In the genomic region with DNA sequence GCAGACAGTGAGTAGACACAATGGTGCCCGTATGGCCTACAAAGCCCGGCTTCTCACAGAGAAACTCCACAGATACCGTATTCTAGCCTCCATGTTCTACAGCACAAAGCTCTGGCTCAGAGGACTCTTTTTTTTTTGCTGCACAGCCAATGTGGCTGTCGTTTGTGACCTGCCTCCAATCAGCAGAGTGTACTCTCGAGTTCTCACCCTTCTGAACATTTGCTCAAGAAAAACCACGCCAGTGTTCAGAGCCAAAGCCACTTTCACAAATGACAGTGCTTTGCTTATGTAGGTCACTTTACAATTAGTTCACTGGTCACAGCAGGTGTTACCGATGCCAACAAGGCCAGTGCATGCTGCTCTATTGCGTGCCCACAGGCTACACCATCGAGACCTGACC, we compare ENCODE assay signal across 17 mouse cellular contexts.
DNase-seq lines count a peak whose midpoint lies in the region; ATAC-seq lines count a peak whose summit lies in the region.
"Had no signal": no experiment of that assay in that cellular context is flagged by ENCODE, and none has a peak within 500 bp of the region (broad histone marks: within the 10 kb centered on the region; RNA-seq: fewer than 3 reads in every experiment).

No protein-coding gene starts in this region.

- 0 out of 2 replicates have a peak overlapping the region, but pooled peaks have one; percentile 25 for H3K27ac ChIP-seq in heart, embryonic 12.5 days (ENCODE audit: poor library complexity, severe bottlenecking)
- no peak overlapping the region for H3K27ac ChIP-seq in forebrain, embryonic 10.5 days
- H3K27ac ChIP-seq: embryonic facial prominence, embryonic 15.5 days had no signal

- H3K4me1 ChIP-seq in heart, embryonic 12.5 days (replicated peaks): peaks cover 28% of the 10 kb centered on the region
- no peaks in the 10 kb centered on the region for H3K4me1 ChIP-seq in forebrain, embryonic 10.5 days

- H3K27me3 ChIP-seq in heart, embryonic 12.5 days (replicated peaks): no peaks in the 10 kb centered on the region
- peaks cover 23% of the 10 kb centered on the region for H3K27me3 ChIP-seq in forebrain, embryonic 10.5 days (ENCODE audit: poor library complexity, severe bottlenecking)
- H3K27me3 ChIP-seq: embryonic facial prominence, embryonic 15.5 days; Patski had no signal

- H3K36me3 ChIP-seq in heart, embryonic 12.5 days: peaks cover 30% of the 10 kb centered on the region
- H3K36me3 ChIP-seq in forebrain, embryonic 10.5 days (replicated peaks): no peaks in the 10 kb centered on the region

- no peak overlapping the region for H3K4me2 ChIP-seq in heart, embryonic 12.5 days
- H3K4me2 ChIP-seq: embryonic facial prominence, embryonic 15.5 days had no signal

- DNase-seq in heart, adult 8-10 months (ENCODE audit: low spot score): no peak
- peak; percentile 42 for DNase-seq in Muller cell, postnatal 12 days (ENCODE audit: inconsistent ontology term)
- DNase-seq in cerebellum, adult 11-12 months: peak; percentile 95
- peak; percentile 83 to 89 for DNase-seq in cerebellum, postnatal 25 days
- no peak for DNase-seq in urinary bladder, postnatal 4 days (ENCODE audit: low spot score in 2 of 2)
- no peak for DNase-seq in forebrain, embryonic 10.5 days (ENCODE audit: extremely low spot score, low spot score)
- DNase-seq: adrenal gland, postnatal 25 days; gastrocnemius, postnatal 25 days; kidney, adult 2 months; kidney, postnatal 4 days; lung, adult 18-20 months; lung, postnatal 36 days; thymus, postnatal 4 days had no signal

- H3K4me3 ChIP-seq in heart, embryonic 12.5 days: no peak overlapping the region
- no peak overlapping the region for H3K4me3 ChIP-seq in forebrain, embryonic 10.5 days
- H3K4me3 ChIP-seq: embryonic facial prominence, embryonic 15.5 days had no signal

- WGBS in heart, embryonic 12.5 days: 82% methylated on average over 9 of the region's 9 CpGs
- whole genome bisulfite sequencing in forebrain, embryonic 10.5 days: 88% methylated on average over 9 of the region's 9 CpGs

- ATAC-seq in heart, embryonic 12.5 days (ENCODE audit: insufficient number of reproducible peaks, low FRiP score): no peak
- ATAC-seq: activated CD4-positive, CD25-positive, alpha-beta regulatory T cell, adult 4 months; Patski had no signal

- H3K9me3 ChIP-seq in heart, embryonic 12.5 days (replicated peaks): no peaks in the 10 kb centered on the region
- no peaks in the 10 kb centered on the region for H3K9me3 ChIP-seq in forebrain, embryonic 10.5 days
- H3K9me3 ChIP-seq: embryonic facial prominence, embryonic 15.5 days had no signal

- no peak overlapping the region for H3K9ac ChIP-seq in heart, embryonic 12.5 days
- H3K9ac ChIP-seq: embryonic facial prominence, embryonic 15.5 days had no signal

Comparison
In these comparisons a context has a peak if more than half of its experiments do, and no peak if none do; other contexts are left out.
1. DNase-seq: peak in Muller cell, postnatal 12 days (single experiment), cerebellum, adult 11-12 months (single experiment) and cerebellum, postnatal 25 days (2 of 2); none in heart, adult 8-10 months (single experiment), urinary bladder, postnatal 4 days (0 of 2) and forebrain, embryonic 10.5 days (single experiment).